In genomic region chr6:88860914-88861313, GRCm38 (mm10) we compare ENCODE assay signal across 7 mouse cellular contexts. TPM values are rescaled to one million over a fixed set of nuclear protein-coding genes. Genes with fewer than 3 reads are reported as not detected.
DNase-seq lines count a peak whose midpoint lies in the region; ATAC-seq and TF ChIP-seq lines count a peak whose summit lies in the region.

No protein-coding gene starts in this region.

- WGBS in liver, embryonic 11.5 days: 15% methylated on average over 2 of the region's 2 CpGs

- no peak overlapping the region for H3K27ac ChIP-seq in MEL (ENCODE audit: control insufficient read depth, low read depth, low read length)
- no peak overlapping the region for H3K27ac ChIP-seq in liver, embryonic 11.5 days (ENCODE audit: low read depth, low read length)

- peak; percentile 62 for ATAC-seq in liver, embryonic 11.5 days (replicated peaks; ENCODE audit: low FRiP score)

- no peak for TF ChIP-seq POLR2A in MEL (IDR thresholded peaks at IDR 0.05; ENCODE audit: control insufficient read depth in 1 of 2, insufficient read depth in 1 of 2, low read depth in 1 of 2, low read length in 2 of 2, poor library complexity in 1 of 2)

- no peak overlapping the region for H3K9ac ChIP-seq in MEL (ENCODE audit: control insufficient read depth, low read depth, low read length, poor library complexity, severe bottlenecking)
- H3K9ac ChIP-seq in liver, embryonic 11.5 days (ENCODE audit: low read depth, low read length): no peak overlapping the region

- peak; percentile 38 for TF ChIP-seq RAD21 in MEL (IDR thresholded peaks at IDR 0.05; ENCODE audit: low read depth, low read length)

- peak; percentile 38 to 39 for DNase-seq in kidney, postnatal 36 days
- DNase-seq in kidney, adult 11 months: no peak
- DNase-seq in MEL (ENCODE audit: low read depth, low spot score): peak; percentile 83
- DNase-seq in c-Kit-positive CD71-negative TER-119-negative erythroid progenitor cells, embryonic 14.5 days (ENCODE audit: low read depth): peak; percentile 65
- no peak for DNase-seq in liver, embryonic 11.5 days (ENCODE audit: low spot score)
- DNase-seq in retina, postnatal 1 day: peak; percentile 88
- DNase-seq in right cerebral cortex, adult 2 months (ENCODE audit: low spot score in 2 of 2): no peak

- no peaks in the 10 kb centered on the region for H3K4me1 ChIP-seq in MEL (ENCODE audit: control insufficient read depth in 1 of 2, insufficient read depth in 2 of 2, low read length in 2 of 2)
- H3K4me1 ChIP-seq in liver, embryonic 11.5 days (replicated peaks; ENCODE audit: control insufficient read depth, insufficient read depth, low read length): no peaks in the 10 kb centered on the region

- no peaks in the 10 kb centered on the region for H3K36me3 ChIP-seq in MEL (ENCODE audit: control insufficient read depth in 1 of 2, insufficient read depth in 2 of 2, low read length in 2 of 2)
- no peaks in the 10 kb centered on the region for H3K36me3 ChIP-seq in liver, embryonic 11.5 days (ENCODE audit: control insufficient read depth, insufficient read depth, low read length)

- no peaks in the 10 kb centered on the region for H3K79me2 ChIP-seq in MEL (ENCODE audit: control insufficient read depth, insufficient read depth, low read length, poor library complexity)

- peak; percentile 50 to 99 (median 67) for TF ChIP-seq CTCF in MEL (IDR thresholded peaks at IDR 0.05 in 2 of 3, conservative IDR thresholded peaks at IDR 0.05 in 1 of 3; ENCODE audit: control insufficient read depth in 1 of 3, insufficient read depth in 1 of 3, low read depth in 2 of 3, low read length in 3 of 3, poor library complexity in 1 of 3, severe bottlenecking in 1 of 3)

- no peak overlapping the region for H3K4me2 ChIP-seq in liver, embryonic 11.5 days

- H3K4me3 ChIP-seq in MEL (ENCODE audit: control insufficient read depth in 1 of 2, insufficient read depth in 1 of 2, low read depth in 2 of 2, low read length in 2 of 2): no peak overlapping the region
- H3K4me3 ChIP-seq in liver, embryonic 11.5 days (ENCODE audit: low read depth, low read length): no peak overlapping the region

- no peaks in the 10 kb centered on the region for H3K9me3 ChIP-seq in MEL (replicated peaks; ENCODE audit: insufficient read depth, low read length)
- H3K9me3 ChIP-seq in liver, embryonic 11.5 days (ENCODE audit: control insufficient read depth, low read length): no peaks in the 10 kb centered on the region

- H3K27me3 ChIP-seq in MEL (ENCODE audit: control insufficient read depth in 1 of 2, insufficient read depth in 2 of 2, low read length in 2 of 2): peaks cover 5 to 19% of the 10 kb centered on the region in 2 experiments
- H3K27me3 ChIP-seq in liver, embryonic 11.5 days (replicated peaks; ENCODE audit: control insufficient read depth, insufficient read depth, low read length): no peaks in the 10 kb centered on the region

- no peak for TF ChIP-seq EP300 in MEL (IDR thresholded peaks at IDR 0.05; ENCODE audit: low read depth in 1 of 2, low read length in 2 of 2)

TF ChIP-seq in MEL, 35 proteins besides CTCF, POLR2A, EP300 and RAD21:
- TF ChIP-seq ETS1 (IDR thresholded peaks at IDR 0.05; ENCODE audit: low read depth, low read length) (no peak), JUND (IDR thresholded peaks at IDR 0.05; ENCODE audit: low read depth, low read length) (peak; percentile 87), ZNF384 (IDR thresholded peaks at IDR 0.05; ENCODE audit: low read depth, low read length) (no peak), SMC3 (IDR thresholded peaks at IDR 0.05; ENCODE audit: low read depth, low read length) (peak; percentile 71), TCF12 (IDR thresholded peaks at IDR 0.05; ENCODE audit: low read depth, low read length) (no peak), HCFC1 (IDR thresholded peaks at IDR 0.05; ENCODE audit: low read depth, low read length) (no peak), TBP (IDR thresholded peaks at IDR 0.05; ENCODE audit: low read depth, low read length) (no peak), MAZ (IDR thresholded peaks at IDR 0.05; ENCODE audit: low read depth, low read length) (no peak), NRF1 (IDR thresholded peaks at IDR 0.05; ENCODE audit: insufficient read depth, low read depth, low read length, poor library complexity, severe bottlenecking) (no peak)
TF ChIP-seq in MEL: peak in this region for 2.

RNA-seq across cellular contexts. Expression of gene Podxl2, which starts 13.9 kb away (rescaled TPM):
- total RNA-seq in MEL (2012; rRNA removed): not detected in 2 replicates
- polyA plus RNA-seq in MEL (2012; ENCODE audit: insufficient read depth in 1 of 2, insufficient read length in 2 of 2, low read depth in 1 of 2, low replicate concordance in 2 of 2, missing spikeins in 1 of 2): under 1 TPM in 1 of 2 experiments, not detected in 1; 0.10 TPM
- polyA plus RNA-seq in liver, embryonic 11.5 days (2014; fragmentation: Nextera tagmentation; extraction: Ambion mirVana): 9.1 and 10.7 TPM in 2 replicates

RNA-seq across cellular contexts. Expression of gene Abtb1, which starts 19.1 kb away (rescaled TPM):
- 7.3 and 7.4 TPM in 2 replicates for total RNA-seq in MEL (2012; rRNA removed)
- polyA plus RNA-seq in MEL (2012; ENCODE audit: insufficient read depth in 1 of 2, insufficient read length in 2 of 2, low read depth in 1 of 2, low replicate concordance in 2 of 2, missing spikeins in 1 of 2): 10 to 100 TPM in 1 of 2 experiments, not detected in 1; 16.9 TPM
- polyA plus RNA-seq in liver, embryonic 11.5 days (2014; fragmentation: Nextera tagmentation; extraction: Ambion mirVana): 24.9 and 26.7 TPM in 2 replicates

RNA-seq across cellular contexts. Expression of gene Mcm2, which starts 37.7 kb away (rescaled TPM):
- total RNA-seq in MEL (2012; rRNA removed): 214 and 242 TPM in 2 replicates
- polyA plus RNA-seq in MEL (2012; ENCODE audit: insufficient read depth in 1 of 2, insufficient read length in 2 of 2, low read depth in 1 of 2, low replicate concordance in 2 of 2, missing spikeins in 1 of 2): 100 to 1,000 TPM; 110 to 268 TPM
- polyA plus RNA-seq in liver, embryonic 11.5 days (2014; fragmentation: Nextera tagmentation; extraction: Ambion mirVana): 254 and 284 TPM in 2 replicates

RNA-seq across cellular contexts. Expression of gene Tpra1, which starts 41.1 kb away (rescaled TPM):
- total RNA-seq in MEL (2012; rRNA removed): 20.3 and 22.9 TPM in 2 replicates
- 10 to 100 TPM in 1 of 2 experiments, not detected in 1; 42.4 TPM for polyA plus RNA-seq in MEL (2012; ENCODE audit: insufficient read depth in 1 of 2, insufficient read length in 2 of 2, low read depth in 1 of 2, low replicate concordance in 2 of 2, missing spikeins in 1 of 2)
- polyA plus RNA-seq in liver, embryonic 11.5 days (2014; fragmentation: Nextera tagmentation; extraction: Ambion mirVana): 55.1 and 56.7 TPM in 2 replicates

Comparison
In these comparisons a context has a peak if more than half of its experiments do, and no peak if none do; other contexts are left out.
1. DNase-seq: peak in kidney, postnatal 36 days (2 of 2), MEL (single experiment), c-Kit-positive CD71-negative TER-119-negative erythroid progenitor cells, embryonic 14.5 days (single experiment) and retina, postnatal 1 day (single experiment); none in kidney, adult 11 months (single experiment), liver, embryonic 11.5 days (single experiment) and right cerebral cortex, adult 2 months (0 of 2).